8 mouse cellular contexts compared by ENCODE assay signal in genomic region chr1:36071176-36071575, GRCm38 (mm10). TPM values are rescaled to one million over a fixed set of nuclear protein-coding genes. Genes with fewer than 3 reads are reported as not detected.
DNase-seq lines count a peak whose midpoint lies in the region; ATAC-seq and TF ChIP-seq lines count a peak whose summit lies in the region.

No protein-coding gene starts in this region.

- peak overlapping the region; percentile 97 for H3K4me2 ChIP-seq in heart, embryonic 15.5 days
- peak overlapping the region; percentile 97 for H3K4me2 ChIP-seq in midbrain, embryonic 11.5 days

- no peaks in the 10 kb centered on the region for H3K9me3 ChIP-seq in heart, embryonic 15.5 days (replicated peaks)
- no peaks in the 10 kb centered on the region for H3K9me3 ChIP-seq in ES-E14 (ENCODE audit: control insufficient read depth, insufficient read depth, low read depth, low read length)
- no peaks in the 10 kb centered on the region for H3K9me3 ChIP-seq in midbrain, embryonic 11.5 days (ENCODE audit: control insufficient read depth, low read length)

- H3K36me3 ChIP-seq in heart, embryonic 15.5 days: no peaks in the 10 kb centered on the region
- peaks cover 49% of the 10 kb centered on the region for H3K36me3 ChIP-seq in ES-E14 (ENCODE audit: control insufficient read depth, insufficient read depth, low read length, poor library complexity, severe bottlenecking)
- 0 out of 2 replicates have a peak, but pooled peaks cover 4% of the 10 kb centered on the region for H3K36me3 ChIP-seq in midbrain, embryonic 11.5 days (ENCODE audit: control insufficient read depth, insufficient read depth, low read length)

- no peaks in the 10 kb centered on the region for H3K27me3 ChIP-seq in heart, embryonic 15.5 days
- H3K27me3 ChIP-seq in midbrain, embryonic 11.5 days (ENCODE audit: control insufficient read depth, insufficient read depth, low read length): no peaks in the 10 kb centered on the region

- WGBS in heart, embryonic 15.5 days: 69% methylated on average over 7 of the region's 7 CpGs
- WGBS in midbrain, embryonic 11.5 days: 80% methylated on average over 7 of the region's 7 CpGs

- peaks cover 71% of the 10 kb centered on the region for H3K4me1 ChIP-seq in heart, embryonic 15.5 days (replicated peaks)
- peaks cover 6 to 45% of the 10 kb centered on the region in 2 experiments for H3K4me1 ChIP-seq in ES-E14 (ENCODE audit: control insufficient read depth in 2 of 2, insufficient read depth in 2 of 2, low read length in 2 of 2, poor library complexity in 1 of 2)
- peaks cover 43% of the 10 kb centered on the region for H3K4me1 ChIP-seq in midbrain, embryonic 11.5 days (ENCODE audit: control insufficient read depth, insufficient read depth, low read length)

- ATAC-seq in heart, embryonic 15.5 days (replicated peaks; ENCODE audit: insufficient number of reproducible peaks, insufficient read depth, low FRiP score, low read depth): no peak
- 0 out of 2 replicates have a peak, but pooled peaks have one; percentile 5 for ATAC-seq in granulocyte monocyte progenitor cell, adult 5-6 weeks (replicated peaks; ENCODE audit: poor library complexity, severe bottlenecking)
- ATAC-seq in midbrain, embryonic 11.5 days (ENCODE audit: low FRiP score): no peak

- in situ Hi-C loops in ES-E14 (cut with MboI; ENCODE audit: low sequenced_read_pairs in 2 of 2, unreplicated experiment in 2 of 2): no loop called here

- H3K4me3 ChIP-seq in heart, embryonic 15.5 days: peak overlapping the region; percentile 94
- H3K4me3 ChIP-seq in ES-E14 (ENCODE audit: insufficient read depth in 1 of 2, low read depth in 1 of 2, low read length in 2 of 2, poor library complexity in 1 of 2, severe bottlenecking in 1 of 2): peak overlapping the region; percentile 14 to 98; a peak in 3 of 4 replicates
- peak overlapping the region; percentile 88 for H3K4me3 ChIP-seq in midbrain, embryonic 11.5 days (ENCODE audit: low read depth, low read length)

- no peak for DNase-seq in heart, postnatal 4 days
- DNase-seq in ES-E14 (ENCODE audit: low read depth, low spot score) (no peak), MN1 (ENCODE audit: low spot score) (no peak)
- peak; percentile 77 for DNase-seq in midbrain, embryonic 11.5 days (ENCODE audit: low spot score, missing footprints)
- no peak for DNase-seq in spleen, postnatal 10 days (ENCODE audit: low spot score in 2 of 2)
- no peak for DNase-seq in right cerebral cortex, postnatal 25 days

- no peak overlapping the region for H3K9ac ChIP-seq in heart, embryonic 15.5 days
- H3K9ac ChIP-seq in ES-E14 (ENCODE audit: insufficient read depth, low read depth, low read length, poor library complexity, severe bottlenecking): no peak overlapping the region
- no peak overlapping the region for H3K9ac ChIP-seq in midbrain, embryonic 11.5 days (ENCODE audit: low read length)

- H3K27ac ChIP-seq in heart, embryonic 15.5 days: no peak overlapping the region
- no peak overlapping the region for H3K27ac ChIP-seq in ES-E14 (ENCODE audit: insufficient read depth, low read depth, low read length, poor library complexity, severe bottlenecking)
- H3K27ac ChIP-seq in midbrain, embryonic 11.5 days (ENCODE audit: low read depth, low read length): no peak overlapping the region

TF ChIP-seq in ES-E14, 5 proteins besides CTCF, POLR2A, EP300 and RAD21:
- TF ChIP-seq CHD2 (IDR thresholded peaks at IDR 0.05; ENCODE audit: low read depth, low read length) (no peak), ZNF384 (IDR thresholded peaks at IDR 0.05; ENCODE audit: low read depth, low read length) (no peak)
TF ChIP-seq in ES-E14: peak in this region for 0.

RNA-seq across cellular contexts. Expression of gene Hs6st1, which starts 3.0 kb away (rescaled TPM):
- 8.0 and 12.5 TPM in 2 replicates for polyA plus RNA-seq in heart, embryonic 15.5 days (2015; fragmentation: Nextera tagmentation; extraction: Ambion mirVana)
- 10 to 100 TPM; 30.0 to 33.3 TPM for total RNA-seq in heart, postnatal 4 days (2021)
- 46.3 and 51.0 TPM in 2 replicates for total RNA-seq in ES-E14 (2012; rRNA removed)
- total RNA-seq in granulocyte monocyte progenitor cell, adult 5-6 weeks (2014; fragmentation: Nextera tagmentation): 10.3 and 11.5 TPM in 2 replicates
- total RNA-seq in granulocyte monocyte progenitor cell, adult 5-6 weeks (2017): 6.5 and 8.9 TPM in 2 replicates
- polyA plus RNA-seq in midbrain, embryonic 11.5 days (2014; fragmentation: Nextera tagmentation; extraction: Ambion mirVana): 16.7 and 20.3 TPM in 2 replicates
